Comparison of ENCODE assay signal across 20 mouse cellular contexts in genomic region chr5:21387340-21387739, GRCm38 (mm10). TPM values are rescaled to one million over a fixed set of nuclear protein-coding genes. Genes with fewer than 3 reads are reported as not detected.
DNase-seq lines count a peak whose midpoint lies in the region; ATAC-seq lines count a peak whose summit lies in the region.
"Had no signal": no experiment of that assay in that cellular context is flagged by ENCODE, and none has a peak within 500 bp of the region (broad histone marks: within the 10 kb centered on the region; RNA-seq: fewer than 3 reads in every experiment).

No protein-coding gene starts in this region.

- ATAC-seq in megakaryocyte, adult 5-6 weeks (ENCODE audit: poor library complexity, severe bottlenecking) = peak; percentile 39; the same call in 1 of the 2 replicates
- ATAC-seq: forebrain, embryonic 13.5 days; forebrain, embryonic 15.5 days; forebrain, postnatal 0 days had no signal

- peak; percentile 45 for DNase-seq in MEL-GATA-1-ER (ENCODE audit: extremely low read depth, low read depth)
- DNase-seq in layer of hippocampus, postnatal 36 days = no peak
- DNase-seq in layer of hippocampus, adult 9-11 months = no peak
- DNase-seq in ovary, adult 18-20 months (ENCODE audit: low spot score) = no peak
- DNase-seq: adrenal gland, adult 2 months; adrenal gland, postnatal 10 days; adrenal gland, postnatal 25 days; cerebellum, adult 11 months; cerebellum, adult 18-20 months; cerebellum, adult 8-10 months; cerebellum, adult 9-11 months; cerebellum, postnatal 14 days; cerebellum, postnatal 36 days; embryo, embryonic 11 days; forebrain, postnatal 0 days had no signal

RNA-seq across cellular contexts. Expression of gene Fgl2, which starts 14.9 kb away (rescaled TPM):
- total RNA-seq in megakaryocyte, adult 5-6 weeks (2015) = 40.7 and 48.1 TPM in 2 replicates
- total RNA-seq in megakaryocyte, adult 5-6 weeks (2017) = 47.9 and 49.3 TPM in 2 replicates
- 1 to 10 TPM; 1.7 to 1.9 TPM for total RNA-seq in layer of hippocampus, postnatal 36 days (2021)

RNA-seq across cellular contexts. Expression of gene Ccdc146, which starts 37.1 kb away (rescaled TPM):
- 0.09 TPM in 1 of 2 replicates, not detected in the other for total RNA-seq in megakaryocyte, adult 5-6 weeks (2015)
- 0.59 TPM in 1 of 2 replicates, not detected in the other for total RNA-seq in megakaryocyte, adult 5-6 weeks (2017)
- total RNA-seq in layer of hippocampus, postnatal 36 days (2021) = under 1 TPM; 0.15 to 0.51 TPM
- total RNA-seq: common myeloid progenitor, adult 5-6 weeks; ES-E14 had no signal

RNA-seq across cellular contexts. Expression of gene Fam185a, which starts 37.4 kb away (rescaled TPM):
- 1.1 and 1.5 TPM in 2 replicates for total RNA-seq in megakaryocyte, adult 5-6 weeks (2015)
- total RNA-seq in megakaryocyte, adult 5-6 weeks (2017) = 2.4 and 6.1 TPM in 2 replicates
- 10 to 100 TPM; 12.3 to 13.2 TPM for total RNA-seq in layer of hippocampus, postnatal 36 days (2021)

Comparison
In these comparisons a context has a peak if more than half of its experiments do, and no peak if none do; other contexts are left out.
1. RNA of gene Fgl2, which starts 14.9 kb away (total RNA-seq): 40.7 to 49.3 TPM in megakaryocyte, adult 5-6 weeks; 1.7 to 1.9 TPM in layer of hippocampus, postnatal 36 days; every median in the first group is over 10 times any median in the second.